Mouse (Mus musculus): ENCODE measurements around the gene Irgm1. TPM values are rescaled to one million over a fixed set of nuclear protein-coding genes. Genes with fewer than 3 reads are reported as not detected.

Gene Irgm1
- polyA plus RNA-seq, 1 experiment = 7.4 TPM

DNA sequence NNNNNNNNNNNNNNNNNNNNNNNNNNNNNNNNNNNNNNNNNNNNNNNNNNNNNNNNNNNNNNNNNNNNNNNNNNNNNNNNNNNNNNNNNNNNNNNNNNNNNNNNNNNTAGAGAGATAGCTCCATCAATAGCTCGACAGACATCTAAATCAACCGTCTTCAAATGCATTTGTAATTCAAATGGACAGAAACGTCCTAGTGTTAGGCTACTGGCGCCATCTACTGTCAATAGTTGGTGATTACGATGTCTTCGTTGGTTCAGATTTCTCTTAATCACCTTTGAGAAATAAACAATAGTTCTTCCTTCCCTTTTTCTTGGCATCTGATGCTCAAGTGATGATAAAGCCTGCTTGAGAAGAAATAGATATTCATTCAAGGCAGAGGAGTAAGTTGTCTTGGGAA lies 12.5 kb downstream of the Irgm1 start:
- Histone ChIP-seq H3K4me3 (ENCODE audit: low read depth, low read length) (no peak overlapping the region), H3K36me3 (ENCODE audit: control insufficient read depth, insufficient read depth, low read length) (peaks cover 2% of the 10 kb centered on the region; the same call in 1 of the 2 replicates), H3K27me3 (ENCODE audit: control insufficient read depth, insufficient read depth, low read length) (no peaks in the 10 kb centered on the region; the same call in 1 of the 2 replicates), H3K4me1 (ENCODE audit: control insufficient read depth, insufficient read depth, insufficient read length, low read length) (peaks cover 8% of the 10 kb centered on the region), H3K27ac (ENCODE audit: insufficient read depth, low read depth, low read length) (no peak overlapping the region)
- TF ChIP-seq CTCF (IDR thresholded peaks at IDR 0.05; ENCODE audit: extremely low read depth, insufficient read length, insufficient replicate concordance, low read depth, low read length) (no peak), POLR2A (IDR thresholded peaks at IDR 0.05; ENCODE audit: low read depth, low read length) (no peak)
- WGBS = under 1% methylated on average over 6 of the region's 6 CpGs

- Histone ChIP-seq H3K4me3 (ENCODE audit: low read depth, low read length) (peak overlapping the region; percentile 60), H3K27me3 (ENCODE audit: control insufficient read depth, insufficient read depth, low read length) (no peaks in the 10 kb centered on the region), H3K4me1 (ENCODE audit: control insufficient read depth, insufficient read depth, insufficient read length, low read length) (peaks cover 10% of the 10 kb centered on the region), H3K36me3 (ENCODE audit: control insufficient read depth, insufficient read depth, low read length) (no peaks in the 10 kb centered on the region), H3K27ac (ENCODE audit: insufficient read depth, low read depth, low read length) (peak overlapping the region; percentile 31; the same call in 1 of the 2 replicates)
- 2% methylated on average over 31 of the region's 31 CpGs for WGBS
- no peak for TF ChIP-seq POLR2A (IDR thresholded peaks at IDR 0.05; ENCODE audit: low read depth, low read length)
- peak; percentile 36; the same call in 1 of the 2 replicates for TF ChIP-seq CTCF (IDR thresholded peaks at IDR 0.05; ENCODE audit: extremely low read depth, insufficient read length, insufficient replicate concordance, low read depth, low read length)
These were observed 17.9 kb downstream of the Irgm1 start for GRCm38 (mm10) chr11:48853474-48854180.

- TF ChIP-seq CTCF (IDR thresholded peaks at IDR 0.05; ENCODE audit: extremely low read depth, insufficient read length, insufficient replicate concordance, low read depth, low read length) = no peak
- no peak for TF ChIP-seq POLR2A (IDR thresholded peaks at IDR 0.05; ENCODE audit: low read depth, low read length)
- WGBS = 11% methylated on average over 23 of the region's 23 CpGs
- no peak overlapping the region for H3K27ac ChIP-seq (ENCODE audit: insufficient read depth, low read depth, low read length)
- peak overlapping the region; percentile 60 for H3K4me3 ChIP-seq (ENCODE audit: low read depth, low read length)
- peaks cover 10% of the 10 kb centered on the region for H3K4me1 ChIP-seq (ENCODE audit: control insufficient read depth, insufficient read depth, insufficient read length, low read length)
- no peaks in the 10 kb centered on the region for H3K27me3 ChIP-seq (ENCODE audit: control insufficient read depth, insufficient read depth, low read length)
- H3K36me3 ChIP-seq (ENCODE audit: control insufficient read depth, insufficient read depth, low read length) = no peaks in the 10 kb centered on the region; the same call in 1 of the 2 replicates
These were observed 18.6 kb downstream of the Irgm1 start for GRCm38 (mm10) chr11:48852624-48853473.

GRCm38 (mm10) chr11:48852190-48852589 lies 19.3 kb downstream of the Irgm1 start:
- Histone ChIP-seq H3K36me3 (ENCODE audit: control insufficient read depth, insufficient read depth, low read length) (no peaks in the 10 kb centered on the region; the same call in 1 of the 2 replicates), H3K4me3 (ENCODE audit: low read depth, low read length) (no peak overlapping the region), H3K27me3 (ENCODE audit: control insufficient read depth, insufficient read depth, low read length) (no peaks in the 10 kb centered on the region), H3K4me1 (ENCODE audit: control insufficient read depth, insufficient read depth, insufficient read length, low read length) (peaks cover 10% of the 10 kb centered on the region), H3K27ac (ENCODE audit: insufficient read depth, low read depth, low read length) (no peak overlapping the region)
- 78% methylated on average over 4 of the region's 4 CpGs for WGBS
- TF ChIP-seq POLR2A (IDR thresholded peaks at IDR 0.05; ENCODE audit: low read depth, low read length) (no peak), CTCF (IDR thresholded peaks at IDR 0.05; ENCODE audit: extremely low read depth, insufficient read length, insufficient replicate concordance, low read depth, low read length) (no peak)

GRCm38 (mm10) chr11:48851270-48851995 lies 20.1 kb downstream of the Irgm1 start:
- WGBS = 69% methylated on average over 4 of the region's 4 CpGs
- TF ChIP-seq CTCF (IDR thresholded peaks at IDR 0.05; ENCODE audit: extremely low read depth, insufficient read length, insufficient replicate concordance, low read depth, low read length) = peak; percentile 18; the same call in 1 of the 2 replicates
- TF ChIP-seq POLR2A (IDR thresholded peaks at IDR 0.05; ENCODE audit: low read depth, low read length) = no peak
- Histone ChIP-seq H3K27me3 (ENCODE audit: control insufficient read depth, insufficient read depth, low read length) (no peaks in the 10 kb centered on the region), H3K4me3 (ENCODE audit: low read depth, low read length) (no peak overlapping the region), H3K36me3 (ENCODE audit: control insufficient read depth, insufficient read depth, low read length) (no peaks in the 10 kb centered on the region; the same call in 1 of the 2 replicates), H3K27ac (ENCODE audit: insufficient read depth, low read depth, low read length) (no peak overlapping the region), H3K4me1 (ENCODE audit: control insufficient read depth, insufficient read depth, insufficient read length, low read length) (peaks cover 10% of the 10 kb centered on the region)

- 31% methylated on average over 2 of the region's 2 CpGs for WGBS
- peaks cover 10% of the 10 kb centered on the region for H3K4me1 ChIP-seq (ENCODE audit: control insufficient read depth, insufficient read depth, insufficient read length, low read length)
- H3K4me3 ChIP-seq (ENCODE audit: low read depth, low read length) = no peak overlapping the region
- no peaks in the 10 kb centered on the region; the same call in 1 of the 2 replicates for H3K36me3 ChIP-seq (ENCODE audit: control insufficient read depth, insufficient read depth, low read length)
- H3K27me3 ChIP-seq (ENCODE audit: control insufficient read depth, insufficient read depth, low read length) = no peaks in the 10 kb centered on the region
- no peak overlapping the region for H3K27ac ChIP-seq (ENCODE audit: insufficient read depth, low read depth, low read length)
- no peak for TF ChIP-seq CTCF (IDR thresholded peaks at IDR 0.05; ENCODE audit: extremely low read depth, insufficient read length, insufficient replicate concordance, low read depth, low read length)
- no peak for TF ChIP-seq POLR2A (IDR thresholded peaks at IDR 0.05; ENCODE audit: low read depth, low read length)
These were observed 21.2 kb downstream of the Irgm1 start for GRCm38 (mm10) chr11:48850240-48850639.
